Mouse (Mus musculus) hindbrain, embryonic 12.5 days (tissue): Measurements from ENCODE around the gene Tmem232. TPM values are rescaled to one million over a fixed set of nuclear protein-coding genes. Genes with fewer than 3 reads are reported as not detected.
A peak's percentile ranks its signal among the peaks of the same experiment; 100 is the strongest.

Experiments
- ATAC-seq: fragments of 200-750 bp; cut with Nextera tagmentation; 2 replicates; pipeline ENCODE4 v1.8.0; 2017; ENCODE audit warnings: moderate TSS enrichment; ENCODE audit not compliant: low FRiP score
- H3K27ac ChIP-seq: fragments of 300-500 bp; sonication (generic); 2 replicates; pipeline ENCODE4 v1.5.1; 2016; ENCODE audit warnings: mild to moderate bottlenecking
- H3K27me3 ChIP-seq: fragments of 300-500 bp; sonication (generic); 2 replicates; pipeline ENCODE4 v1.6.1; 2016; ENCODE audit warnings: mild to moderate bottlenecking
- H3K36me3 ChIP-seq: fragments of 300-500 bp; sonication (generic); 2 replicates; pipeline ENCODE4 v1.6.1; 2016; ENCODE audit warnings: mild to moderate bottlenecking
- H3K4me1 ChIP-seq: fragments of 300-500 bp; sonication (generic); 2 replicates; pipeline ENCODE4 v1.6.1; 2016
- H3K4me2 ChIP-seq: fragments of 300-500 bp; sonication (generic); replicated peaks from 2 replicates; pipeline ENCODE4 v1.6.1; 2016; ENCODE audit warnings: mild to moderate bottlenecking
- H3K4me3 ChIP-seq: fragments of 300-500 bp; sonication (generic); 2 replicates; pipeline ENCODE4 v1.5.1; 2016; ENCODE audit warnings: mild to moderate bottlenecking
- H3K9ac ChIP-seq: fragments of 300-500 bp; sonication (generic); 2 replicates; pipeline ENCODE4 v1.6.1; 2016; ENCODE audit warnings: mild to moderate bottlenecking, moderate library complexity
- H3K9me3 ChIP-seq: fragments of 300-500 bp; sonication (generic); replicated peaks from 2 replicates; pipeline ENCODE4 v1.6.1; 2016; ENCODE audit warnings: mild to moderate bottlenecking
- WGBS: fragments of 180-500 bp; shearing (Covaris S2); methylation state at CpG from one replicate; pipeline ENCODE4 v1.1.7; 2016; 5-methylcytosine and 5-hydroxymethylcytosine counted together
- polyA plus RNA-seq: library from polyadenylated mRNA; unstranded; fragments of >200 nt; fragmentation: Nextera tagmentation; extraction: Ambion mirVana; gene quantifications from 2 replicates; pipeline ENCODE4 v1.2.1, GENCODE M21; 2016

Tmem232 gene
- 0.13 and 0.27 TPM in 2 replicates for polyA plus RNA-seq

GRCm38 (mm10) chr17:65540441-65541272 is at the start of gene Tmem232:
Tmem232 (minus strand) TSS chr17:65540782.
- no peaks in the 10 kb centered on the region for H3K9me3 ChIP-seq
- no peaks in the 10 kb centered on the region for H3K36me3 ChIP-seq
- H3K27ac ChIP-seq, result no peak within 1 kb of the TSS
- 0 out of 2 replicates have a peak within 1 kb of the TSS, but pooled peaks have one; percentile 2 for H3K9ac ChIP-seq
- peak within 1 kb of the TSS; percentile 52 for H3K4me2 ChIP-seq
- no peaks in the 10 kb centered on the region for H3K27me3 ChIP-seq
- H3K4me3 ChIP-seq, result peak within 1 kb of the TSS; percentile 26
- H3K4me1 ChIP-seq, result peaks cover 4% of the 10 kb centered on the region; the same call in 1 of the 2 replicates
- peak; percentile 84 for ATAC-seq
- WGBS, result 19% methylated on average over 26 of the region's 26 CpGs

- 87% methylated on average over 3 of the region's 3 CpGs for WGBS
Measured at GRCm38 (mm10) chr17:65586892-65587291, 46.3 kb upstream of the Tmem232 start.

GRCm38 (mm10) chr17:65581440-65581839 is 40.9 kb upstream of the Tmem232 start:
- Histone ChIP-seq H3K4me3 (no peak overlapping the region), H3K4me2 (no peak overlapping the region), H3K9ac (no peak overlapping the region), H3K4me1 (no peaks in the 10 kb centered on the region), H3K36me3 (peaks cover 24% of the 10 kb centered on the region), H3K27ac (no peak overlapping the region), H3K27me3 (no peaks in the 10 kb centered on the region), H3K9me3 (no peaks in the 10 kb centered on the region)
- ATAC-seq, result no peak
- WGBS, result 94% methylated on average over 5 of the region's 5 CpGs

More at GRCm38 (mm10) chr17:65586892-65587291, 46.3 kb upstream of the Tmem232 start:
- H3K9me3 ChIP-seq, result no peaks in the 10 kb centered on the region
- H3K4me2 ChIP-seq, result no peak overlapping the region
- H3K9ac ChIP-seq, result no peak overlapping the region
- no peak overlapping the region for H3K27ac ChIP-seq
- no peaks in the 10 kb centered on the region for H3K4me1 ChIP-seq
- no peak for ATAC-seq
- peaks cover 9% of the 10 kb centered on the region for H3K36me3 ChIP-seq
- no peak overlapping the region for H3K4me3 ChIP-seq
- H3K27me3 ChIP-seq, result no peaks in the 10 kb centered on the region

- H3K27me3 ChIP-seq, result no peaks in the 10 kb centered on the region
- 97% methylated on average over 7 of the region's 7 CpGs for WGBS
- H3K4me2 ChIP-seq, result no peak overlapping the region
- H3K4me1 ChIP-seq, result no peaks in the 10 kb centered on the region
- no peak overlapping the region for H3K4me3 ChIP-seq
- H3K27ac ChIP-seq, result no peak overlapping the region
- H3K9ac ChIP-seq, result no peak overlapping the region
- H3K36me3 ChIP-seq, result peaks cover 24% of the 10 kb centered on the region
- ATAC-seq, result no peak
- no peaks in the 10 kb centered on the region for H3K9me3 ChIP-seq
Measured at GRCm38 (mm10) chr17:65579766-65580165, 39.2 kb upstream of the Tmem232 start.

- no peaks in the 10 kb centered on the region for H3K9me3 ChIP-seq
- H3K4me2 ChIP-seq, result no peak overlapping the region
- WGBS, result 91% methylated on average over 1 of the region's 1 CpGs
- H3K27ac ChIP-seq, result no peak overlapping the region
- H3K27me3 ChIP-seq, result no peaks in the 10 kb centered on the region
- ATAC-seq, result peak; percentile 53; the same call in 1 of the 2 replicates
- H3K4me3 ChIP-seq, result no peak overlapping the region
- H3K9ac ChIP-seq, result no peak overlapping the region
- peaks cover 8% of the 10 kb centered on the region for H3K36me3 ChIP-seq
- H3K4me1 ChIP-seq, result no peaks in the 10 kb centered on the region
Measured at GRCm38 (mm10) chr17:65575339-65575738, 34.8 kb upstream of the Tmem232 start.

GRCm38 (mm10) chr17:65574850-65575249 is 34.3 kb upstream of the Tmem232 start:
- peaks cover 5% of the 10 kb centered on the region; the same call in 1 of the 2 replicates for H3K36me3 ChIP-seq
- H3K4me3 ChIP-seq, result no peak overlapping the region
- no peak overlapping the region for H3K27ac ChIP-seq
- no peak overlapping the region for H3K9ac ChIP-seq
- no peaks in the 10 kb centered on the region for H3K27me3 ChIP-seq
- no peaks in the 10 kb centered on the region for H3K4me1 ChIP-seq
- H3K9me3 ChIP-seq, result no peaks in the 10 kb centered on the region
- 86% methylated on average over 8 of the region's 8 CpGs for WGBS
- no peak for ATAC-seq
- no peak overlapping the region for H3K4me2 ChIP-seq

- WGBS, result 93% methylated on average over 9 of the region's 9 CpGs
- no peak overlapping the region for H3K4me3 ChIP-seq
- no peak overlapping the region for H3K9ac ChIP-seq
- no peak for ATAC-seq
- H3K4me1 ChIP-seq, result no peaks in the 10 kb centered on the region
- H3K27ac ChIP-seq, result no peak overlapping the region
- no peaks in the 10 kb centered on the region for H3K27me3 ChIP-seq
- H3K4me2 ChIP-seq, result no peak overlapping the region
- no peaks in the 10 kb centered on the region for H3K36me3 ChIP-seq
- no peaks in the 10 kb centered on the region for H3K9me3 ChIP-seq
Measured at GRCm38 (mm10) chr17:65571866-65572265, 31.3 kb upstream of the Tmem232 start.

GRCm38 (mm10) chr17:65571466-65571865 is 30.9 kb upstream of the Tmem232 start:
- H3K4me2 ChIP-seq, result no peak overlapping the region
- H3K4me1 ChIP-seq, result no peaks in the 10 kb centered on the region
- no peaks in the 10 kb centered on the region for H3K36me3 ChIP-seq
- H3K9ac ChIP-seq, result no peak overlapping the region
- whole genome bisulfite sequencing, result 87% methylated on average over 8 of the region's 8 CpGs
- no peaks in the 10 kb centered on the region for H3K9me3 ChIP-seq
- ATAC-seq, result no peak
- no peak overlapping the region for H3K4me3 ChIP-seq
- H3K27ac ChIP-seq, result no peak overlapping the region
- H3K27me3 ChIP-seq, result no peaks in the 10 kb centered on the region

GRCm38 (mm10) chr17:65564189-65564588 is 23.6 kb upstream of the Tmem232 start:
- H3K9ac ChIP-seq, result no peak overlapping the region
- no peaks in the 10 kb centered on the region for H3K4me1 ChIP-seq
- no peaks in the 10 kb centered on the region for H3K27me3 ChIP-seq
- H3K36me3 ChIP-seq, result no peaks in the 10 kb centered on the region
- no peak for ATAC-seq
- no peak overlapping the region for H3K4me2 ChIP-seq
- 74% methylated on average over 5 of the region's 5 CpGs for WGBS
- H3K27ac ChIP-seq, result no peak overlapping the region
- no peaks in the 10 kb centered on the region for H3K9me3 ChIP-seq
- H3K4me3 ChIP-seq, result no peak overlapping the region

GRCm38 (mm10) chr17:65563345-65563744 is 22.8 kb upstream of the Tmem232 start:
- no peaks in the 10 kb centered on the region for H3K4me1 ChIP-seq
- no peaks in the 10 kb centered on the region for H3K36me3 ChIP-seq
- H3K4me2 ChIP-seq, result no peak overlapping the region
- no peak overlapping the region for H3K4me3 ChIP-seq
- 68% methylated on average over 6 of the region's 6 CpGs for WGBS
- H3K9ac ChIP-seq, result no peak overlapping the region
- no peaks in the 10 kb centered on the region for H3K9me3 ChIP-seq
- H3K27ac ChIP-seq, result no peak overlapping the region
- no peaks in the 10 kb centered on the region for H3K27me3 ChIP-seq
- no peak for ATAC-seq

- ATAC-seq, result no peak
- H3K9me3 ChIP-seq, result no peaks in the 10 kb centered on the region
- no peaks in the 10 kb centered on the region for H3K4me1 ChIP-seq
- H3K9ac ChIP-seq, result no peak overlapping the region
- no peaks in the 10 kb centered on the region for H3K27me3 ChIP-seq
- H3K36me3 ChIP-seq, result no peaks in the 10 kb centered on the region
- no peak overlapping the region for H3K4me3 ChIP-seq
- no peak overlapping the region for H3K27ac ChIP-seq
- WGBS, result 13% methylated on average over 5 of the region's 5 CpGs
- no peak overlapping the region for H3K4me2 ChIP-seq
Measured at GRCm38 (mm10) chr17:65562761-65563160, 22.2 kb upstream of the Tmem232 start.

GRCm38 (mm10) chr17:65561361-65562015 is 20.9 kb upstream of the Tmem232 start:
- Histone ChIP-seq H3K36me3 (no peaks in the 10 kb centered on the region), H3K4me1 (no peaks in the 10 kb centered on the region), H3K27me3 (no peaks in the 10 kb centered on the region), H3K4me3 (no peak overlapping the region), H3K27ac (no peak overlapping the region), H3K9me3 (no peaks in the 10 kb centered on the region), H3K4me2 (no peak overlapping the region), H3K9ac (no peak overlapping the region)
- ATAC-seq, result no peak
- 86% methylated on average over 6 of the region's 6 CpGs for WGBS
